Mouse (Mus musculus) erythroblast, embryonic 14.5 days (primary cell): ENCODE measurements around the gene Slc4a8. TPM values are rescaled to one million over a fixed set of nuclear protein-coding genes. Genes with fewer than 3 reads are reported as not detected.
A peak's percentile ranks its signal among the peaks of the same experiment; 100 is the strongest.

Experiments
- H3K27me3 ChIP-seq: 2 replicates; pipeline ENCODE4 v1.6.1; 2012; ENCODE audit warnings: inconsistent platforms; ENCODE audit not compliant: control insufficient read depth
- H3K36me3 ChIP-seq: 2 replicates; pipeline ENCODE4 v1.6.1; 2012; ENCODE audit warnings: mild to moderate bottlenecking, inconsistent platforms; ENCODE audit not compliant: control insufficient read depth
- H3K4me1 ChIP-seq: 2 replicates; pipeline ENCODE4 v1.6.1; 2012; ENCODE audit warnings: inconsistent platforms; ENCODE audit not compliant: control insufficient read depth
- H3K4me3 ChIP-seq: replicated peaks from 2 replicates; pipeline ENCODE3; 2012; ENCODE audit warnings: moderate library complexity, mild to moderate bottlenecking, inconsistent platforms
- H3K9me3 ChIP-seq: 2 replicates; pipeline ENCODE4 v1.6.1; 2012; ENCODE audit warnings: low read length, inconsistent platforms, mixed read lengths; ENCODE audit not compliant: control insufficient read depth
- GATA1 ChIP-seq: IDR thresholded peaks from 2 replicates; pipeline ENCODE4 v1.6.1; 2012; ENCODE audit warnings: low read length, inconsistent platforms, mixed read lengths
- TAL1 ChIP-seq: IDR thresholded peaks from 3 replicates; pipeline ENCODE4 v1.6.1; 2012; ENCODE audit warnings: low read length, inconsistent platforms, mixed read lengths
- polyA plus RNA-seq: library from polyadenylated mRNA; stranded (reverse); fragments of >175 nt; gene quantifications from 2 replicates; pipeline ENCODE4 v1.2.3, GENCODE M21; 2012

Slc4a8 gene
- polyA plus RNA-seq = 0.09 TPM in 1 of 2 replicates, not detected in the other

GRCm38 (mm10) chr15:100761419-100762185, at the start of gene Slc4a8:
Slc4a8 (plus strand) TSS chr15:100761747.
- Histone ChIP-seq H3K36me3 (no peaks in the 10 kb centered on the region), H3K4me1 (peaks cover 25% of the 10 kb centered on the region), H3K27me3 (peaks cover 79% of the 10 kb centered on the region), H3K9me3 (peaks cover 3% of the 10 kb centered on the region; the same call in 1 of the 2 replicates), H3K4me3 (peak within 1 kb of the TSS; percentile 65)
- TF ChIP-seq GATA1 = no peak
- no peak for TF ChIP-seq TAL1

- H3K4me1 ChIP-seq = no peaks in the 10 kb centered on the region; the same call in 1 of the 2 replicates
- H3K27me3 ChIP-seq = no peaks in the 10 kb centered on the region
- no peak for TF ChIP-seq TAL1
- TF ChIP-seq GATA1 = no peak
- H3K9me3 ChIP-seq = peaks cover 4% of the 10 kb centered on the region
- no peak overlapping the region for H3K4me3 ChIP-seq
- no peaks in the 10 kb centered on the region for H3K36me3 ChIP-seq
Measured at GRCm38 (mm10) chr15:100714470-100714869, 47.1 kb upstream of the Slc4a8 start.

GRCm38 (mm10) chr15:100715399-100715993, 46.1 kb upstream of the Slc4a8 start:
- no peak for TF ChIP-seq GATA1
- no peak for TF ChIP-seq TAL1
- Histone ChIP-seq H3K36me3 (no peaks in the 10 kb centered on the region), H3K4me1 (no peaks in the 10 kb centered on the region; the same call in 1 of the 2 replicates), H3K4me3 (no peak overlapping the region), H3K27me3 (no peaks in the 10 kb centered on the region), H3K9me3 (peaks cover 4% of the 10 kb centered on the region)

DNA sequence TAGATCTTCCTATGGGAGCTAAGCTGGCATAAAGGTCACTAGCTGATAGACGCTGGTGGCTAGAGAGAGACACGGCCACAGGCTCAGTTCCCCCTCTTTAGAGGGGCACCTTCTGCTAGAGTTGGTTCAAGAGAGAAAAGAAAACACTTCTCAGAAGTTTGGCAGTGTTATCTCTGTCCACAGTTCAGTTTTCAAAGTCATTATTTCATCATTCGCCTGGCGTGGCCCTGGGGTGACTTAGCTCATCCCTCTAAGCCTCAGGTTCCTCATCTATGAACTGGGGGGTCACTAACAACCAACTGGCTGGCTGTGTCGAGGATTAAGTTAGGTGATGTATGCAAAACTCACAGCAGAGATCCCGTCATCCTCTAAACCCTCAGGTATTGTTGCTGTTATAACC, 43.6 kb upstream of the Slc4a8 start:
- no peaks in the 10 kb centered on the region; the same call in 1 of the 2 replicates for H3K4me1 ChIP-seq
- H3K36me3 ChIP-seq = no peaks in the 10 kb centered on the region
- H3K27me3 ChIP-seq = peaks cover 3% of the 10 kb centered on the region
- peaks cover 4% of the 10 kb centered on the region for H3K9me3 ChIP-seq
- H3K4me3 ChIP-seq = no peak overlapping the region
- TF ChIP-seq GATA1 (no peak), TAL1 (no peak)

DNA sequence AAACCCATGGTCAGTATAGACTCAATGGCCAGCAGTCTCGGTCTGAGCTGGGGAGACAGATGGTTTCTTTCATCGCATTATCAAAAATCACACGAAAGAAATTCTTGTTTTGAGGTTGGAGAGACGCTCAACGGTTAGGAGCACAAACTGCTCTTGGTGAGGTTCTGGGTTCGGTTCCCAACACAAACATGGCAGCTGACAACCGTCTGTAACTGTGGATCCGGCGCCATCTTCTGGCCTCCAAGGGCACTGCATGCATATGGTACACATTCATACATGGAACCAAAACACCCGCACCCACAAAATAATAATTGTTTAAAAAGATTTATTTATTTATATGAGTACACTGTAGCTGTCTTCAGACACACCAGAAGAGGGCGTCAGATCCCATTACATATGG, 43.0 kb upstream of the Slc4a8 start:
- Histone ChIP-seq H3K4me1 (no peaks in the 10 kb centered on the region; the same call in 1 of the 2 replicates), H3K27me3 (peaks cover 8% of the 10 kb centered on the region), H3K36me3 (no peaks in the 10 kb centered on the region), H3K9me3 (peaks cover 4% of the 10 kb centered on the region), H3K4me3 (no peak overlapping the region)
- no peak for TF ChIP-seq GATA1
- TF ChIP-seq TAL1 = no peak

DNA sequence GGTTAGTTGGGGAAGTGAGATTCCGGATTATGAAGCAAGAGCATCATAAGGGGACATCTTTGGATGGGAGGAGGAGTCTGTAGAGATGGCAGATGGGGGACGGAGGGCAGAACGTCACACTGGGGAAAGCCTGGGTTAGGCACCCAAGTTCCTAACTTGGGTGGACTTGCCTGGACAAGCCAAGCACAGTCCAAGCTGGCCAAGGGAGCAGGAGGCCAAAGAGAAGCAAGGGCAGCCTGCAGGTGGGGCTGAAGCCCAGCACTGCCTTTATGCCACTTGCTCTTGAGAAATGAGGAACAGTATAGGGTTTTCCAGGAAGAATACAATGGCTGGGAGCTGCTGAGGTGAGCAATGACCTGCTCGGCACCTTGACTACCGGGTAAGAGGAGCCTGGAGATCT, 42.3 kb upstream of the Slc4a8 start:
- H3K27me3 ChIP-seq = peaks cover 14% of the 10 kb centered on the region
- TF ChIP-seq TAL1 (no peak), GATA1 (no peak)
- no peaks in the 10 kb centered on the region for H3K36me3 ChIP-seq
- no peaks in the 10 kb centered on the region for H3K4me1 ChIP-seq
- H3K9me3 ChIP-seq = peaks cover 4% of the 10 kb centered on the region
- no peak overlapping the region for H3K4me3 ChIP-seq

GRCm38 (mm10) chr15:100720066-100720465, 41.5 kb upstream of the Slc4a8 start:
- TF ChIP-seq GATA1 = no peak
- H3K4me3 ChIP-seq = no peak overlapping the region
- peaks cover 4% of the 10 kb centered on the region for H3K9me3 ChIP-seq
- no peaks in the 10 kb centered on the region for H3K36me3 ChIP-seq
- peaks cover 17% of the 10 kb centered on the region for H3K27me3 ChIP-seq
- no peaks in the 10 kb centered on the region for H3K4me1 ChIP-seq

DNA sequence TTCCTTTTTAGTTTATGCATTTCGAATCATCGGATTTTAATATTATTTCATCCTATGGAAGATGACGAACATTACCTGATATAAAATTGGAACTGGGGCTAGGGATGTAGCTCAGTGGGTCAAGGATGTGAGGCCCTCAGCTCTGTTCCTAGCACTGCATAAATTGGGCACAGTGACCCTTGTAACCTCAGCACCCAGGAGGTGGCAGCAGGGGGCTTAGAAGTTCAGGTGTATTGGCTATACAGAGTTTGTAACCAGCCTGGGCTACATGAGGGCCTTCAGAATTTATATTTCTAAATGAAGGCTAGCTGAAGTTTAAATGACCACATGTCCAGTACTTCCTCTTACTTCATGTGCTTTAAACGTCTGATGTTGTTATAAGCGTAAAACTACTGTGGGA, 40.1 kb upstream of the Slc4a8 start:
- H3K9me3 ChIP-seq = peaks cover 4% of the 10 kb centered on the region
- no peak overlapping the region for H3K4me3 ChIP-seq

GRCm38 (mm10) chr15:100722026-100722425, 39.5 kb upstream of the Slc4a8 start:
- TF ChIP-seq TAL1 = no peak
- TF ChIP-seq GATA1 = no peak
- H3K4me1 ChIP-seq = no peaks in the 10 kb centered on the region
- H3K4me3 ChIP-seq = no peak overlapping the region
- H3K36me3 ChIP-seq = no peaks in the 10 kb centered on the region
- peaks cover 4% of the 10 kb centered on the region for H3K9me3 ChIP-seq
- H3K27me3 ChIP-seq = peaks cover 34% of the 10 kb centered on the region

More for the DNA sequence above, 40.1 kb upstream of the Slc4a8 start:
- Histone ChIP-seq H3K36me3 (no peaks in the 10 kb centered on the region), H3K27me3 (peaks cover 28% of the 10 kb centered on the region), H3K4me1 (no peaks in the 10 kb centered on the region)
- TF ChIP-seq TAL1 (no peak), GATA1 (no peak)
